Mouse (Mus musculus) E14TG2a.4 (cell line): ENCODE measurements around the gene Cct8.
A peak's percentile ranks its signal among the peaks of the same experiment; 100 is the strongest.

ENCODE experiments used
- H3K27me3 ChIP-seq: 2 replicates; pipeline ENCODE4 v1.6.1; 2014; ENCODE audit warnings: low read length, control low read depth; ENCODE audit not compliant: insufficient read depth
- H3K36me3 ChIP-seq: 2 replicates; pipeline ENCODE4 v1.6.1; 2014; ENCODE audit warnings: low read length, control low read depth; ENCODE audit not compliant: insufficient read depth
- H3K4me1 ChIP-seq: replicated peaks from 2 replicates; pipeline ENCODE4 v1.6.1; 2014; ENCODE audit warnings: low read depth, low read length, control low read depth
- H3K4me3 ChIP-seq: replicated peaks from 2 replicates; pipeline ENCODE4 v1.5.1; 2014; ENCODE audit warnings: mild to moderate bottlenecking, low read length
- H3K9me3 ChIP-seq: 2 replicates; pipeline ENCODE4 v1.6.1; 2014; ENCODE audit warnings: low read length, control low read depth
- CTCF ChIP-seq: conservative IDR thresholded peaks from 2 replicates; pipeline ENCODE4 v1.5.1; 2014; ENCODE audit warnings: low read length
- NANOG ChIP-seq: IDR thresholded peaks from 2 replicates; pipeline ENCODE4 v1.6.1; 2014; ENCODE audit warnings: borderline replicate concordance, low read length, mixed read lengths
- POU5F1 ChIP-seq: IDR thresholded peaks from 2 replicates; pipeline ENCODE4 v1.6.1; 2014; ENCODE audit warnings: low read length, borderline replicate concordance

Cct8 gene

GRCm38 (mm10) chr16:87495716-87496447, at the start of gene Cct8:
TSS of gene Cct8 (minus strand) at chr16:87495873.
- H3K36me3 ChIP-seq, result peaks cover 36% of the 10 kb centered on the region
- H3K27me3 ChIP-seq, result no peaks in the 10 kb centered on the region
- peaks cover 35% of the 10 kb centered on the region for H3K4me1 ChIP-seq
- H3K4me3 ChIP-seq, result peak within 1 kb of the TSS; percentile 99
- H3K9me3 ChIP-seq, result no peaks in the 10 kb centered on the region
- TF ChIP-seq NANOG (no peak; the same call in 1 of the 2 replicates), POU5F1 (no peak), CTCF (no peak)

GRCm38 (mm10) chr16:87528755-87529154, 33.1 kb upstream of the Cct8 start:
- H3K27me3 ChIP-seq, result 0 out of 2 replicates have a peak, but pooled peaks cover 3% of the 10 kb centered on the region
- H3K4me1 ChIP-seq, result no peaks in the 10 kb centered on the region
- H3K4me3 ChIP-seq, result no peak overlapping the region
- TF ChIP-seq NANOG (no peak), CTCF (no peak), POU5F1 (no peak)
- H3K36me3 ChIP-seq, result no peaks in the 10 kb centered on the region
- no peaks in the 10 kb centered on the region for H3K9me3 ChIP-seq

- TF ChIP-seq POU5F1 (no peak), NANOG (no peak), CTCF (no peak)
Observed at GRCm38 (mm10) chr16:87527553-87528249, 32.0 kb upstream of the Cct8 start.

GRCm38 (mm10) chr16:87524228-87524627, 28.6 kb upstream of the Cct8 start:
- Histone ChIP-seq H3K4me3 (no peak overlapping the region), H3K9me3 (no peaks in the 10 kb centered on the region), H3K27me3 (peaks cover 3% of the 10 kb centered on the region; the same call in 1 of the 2 replicates), H3K4me1 (no peaks in the 10 kb centered on the region), H3K36me3 (no peaks in the 10 kb centered on the region)
- TF ChIP-seq NANOG, result no peak
- no peak for TF ChIP-seq POU5F1
- TF ChIP-seq CTCF, result no peak

More at GRCm38 (mm10) chr16:87527553-87528249, 32.0 kb upstream of the Cct8 start:
- 0 out of 2 replicates have a peak, but pooled peaks cover 3% of the 10 kb centered on the region for H3K27me3 ChIP-seq
- no peaks in the 10 kb centered on the region for H3K9me3 ChIP-seq
- H3K36me3 ChIP-seq, result no peaks in the 10 kb centered on the region
- no peak overlapping the region for H3K4me3 ChIP-seq
- H3K4me1 ChIP-seq, result no peaks in the 10 kb centered on the region

- H3K4me1 ChIP-seq, result peaks cover 3% of the 10 kb centered on the region
- H3K27me3 ChIP-seq, result no peaks in the 10 kb centered on the region
- peaks cover 9% of the 10 kb centered on the region for H3K9me3 ChIP-seq
- no peaks in the 10 kb centered on the region for H3K36me3 ChIP-seq
- TF ChIP-seq NANOG (no peak), POU5F1 (no peak), CTCF (no peak)
- no peak overlapping the region for H3K4me3 ChIP-seq
Observed at GRCm38 (mm10) chr16:87512331-87512730, 16.7 kb upstream of the Cct8 start.

- no peaks in the 10 kb centered on the region for H3K36me3 ChIP-seq
- H3K27me3 ChIP-seq, result no peaks in the 10 kb centered on the region
- peaks cover 7% of the 10 kb centered on the region for H3K4me1 ChIP-seq
- TF ChIP-seq CTCF, result no peak
- no peak for TF ChIP-seq POU5F1
- no peak for TF ChIP-seq NANOG
- H3K4me3 ChIP-seq, result no peak overlapping the region
- peaks cover 9% of the 10 kb centered on the region for H3K9me3 ChIP-seq
Observed at GRCm38 (mm10) chr16:87511706-87512105, 16.0 kb upstream of the Cct8 start.

GRCm38 (mm10) chr16:87501304-87502078, 5.8 kb upstream of the Cct8 start:
- Histone ChIP-seq H3K4me1 (peaks cover 26% of the 10 kb centered on the region), H3K9me3 (no peaks in the 10 kb centered on the region), H3K36me3 (no peaks in the 10 kb centered on the region), H3K27me3 (peaks cover 4% of the 10 kb centered on the region; the same call in 1 of the 2 replicates), H3K4me3 (no peak overlapping the region)
- TF ChIP-seq CTCF (no peak), NANOG (peak; percentile 85)

- Histone ChIP-seq H3K4me3 (no peak overlapping the region), H3K27me3 (peaks cover 4% of the 10 kb centered on the region; the same call in 1 of the 2 replicates), H3K4me1 (peaks cover 30% of the 10 kb centered on the region), H3K9me3 (no peaks in the 10 kb centered on the region), H3K36me3 (no peaks in the 10 kb centered on the region)
- TF ChIP-seq NANOG (no peak), POU5F1 (no peak), CTCF (no peak)
Observed at GRCm38 (mm10) chr16:87499556-87499955, 3.9 kb upstream of the Cct8 start.
